Mouse (Mus musculus): ENCODE measurements around the gene Ubac2.

- TF ChIP-seq CTCF (IDR thresholded peaks at IDR 0.05; ENCODE audit: borderline replicate concordance, control insufficient read depth, extremely low read depth, insufficient read depth, low read length, poor library complexity), result no peak
- no peak for TF ChIP-seq POLR2A (IDR thresholded peaks at IDR 0.05; ENCODE audit: control insufficient read depth, extremely low read depth, insufficient read depth, low read length, poor library complexity)
These were observed 174.6 kb downstream of the Ubac2 start for GRCm38 (mm10) chr14:122052896-122053635.

All from thymus, adult 2 months (tissue).